Mouse (Mus musculus): Measurements from ENCODE around the gene Mdh2. TPM values are rescaled to one million over a fixed set of nuclear protein-coding genes. Genes with fewer than 3 reads are reported as not detected.

The Mdh2 gene
- polyA plus RNA-seq, 1 experiment from 2014 or later: 625 TPM

DNA sequence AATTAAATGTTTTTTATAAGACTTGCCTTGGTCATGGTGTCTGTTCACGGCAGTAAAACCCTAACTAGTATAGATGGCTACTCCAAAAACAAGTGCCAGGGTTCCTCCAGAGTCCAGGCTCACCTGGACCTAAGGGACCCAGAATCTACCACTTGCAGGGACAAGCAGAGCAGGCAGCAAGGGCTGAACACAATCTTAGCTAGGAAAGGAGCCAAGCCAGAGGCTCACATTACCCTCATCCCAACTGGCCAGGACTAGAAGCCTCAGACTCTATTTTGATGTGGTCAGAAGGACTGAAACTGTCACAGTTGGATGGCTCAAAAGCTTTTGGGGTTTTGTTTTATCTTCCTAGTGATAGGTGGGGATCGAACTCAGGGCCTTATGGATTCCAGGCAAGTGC lies 26.7 kb upstream of the Mdh2 start:
- no peaks in the 10 kb centered on the region for H3K36me3 ChIP-seq (ENCODE audit: control insufficient read depth, insufficient read depth, low read length)
- no peaks in the 10 kb centered on the region for H3K27me3 ChIP-seq (replicated peaks; ENCODE audit: control insufficient read depth, insufficient read depth, low read length)
- DNase-seq (ENCODE audit: low spot score) (no peak), ATAC-seq (replicated peaks; ENCODE audit: low FRiP score) (no peak)
- no peak overlapping the region for H3K9ac ChIP-seq (ENCODE audit: low read depth, low read length)
- no peak overlapping the region for H3K27ac ChIP-seq (ENCODE audit: low read depth, low read length)
- no peak overlapping the region for H3K4me3 ChIP-seq (ENCODE audit: low read depth, low read length)
- H3K9me3 ChIP-seq (ENCODE audit: control insufficient read depth, low read length): peaks cover 8% of the 10 kb centered on the region; the same call in 1 of the 2 replicates
- no peak overlapping the region for H3K4me2 ChIP-seq
- 63% methylated on average over 2 of the region's 2 CpGs for WGBS
- no peaks in the 10 kb centered on the region for H3K4me1 ChIP-seq (replicated peaks; ENCODE audit: control insufficient read depth, insufficient read depth, low read length)

DNA sequence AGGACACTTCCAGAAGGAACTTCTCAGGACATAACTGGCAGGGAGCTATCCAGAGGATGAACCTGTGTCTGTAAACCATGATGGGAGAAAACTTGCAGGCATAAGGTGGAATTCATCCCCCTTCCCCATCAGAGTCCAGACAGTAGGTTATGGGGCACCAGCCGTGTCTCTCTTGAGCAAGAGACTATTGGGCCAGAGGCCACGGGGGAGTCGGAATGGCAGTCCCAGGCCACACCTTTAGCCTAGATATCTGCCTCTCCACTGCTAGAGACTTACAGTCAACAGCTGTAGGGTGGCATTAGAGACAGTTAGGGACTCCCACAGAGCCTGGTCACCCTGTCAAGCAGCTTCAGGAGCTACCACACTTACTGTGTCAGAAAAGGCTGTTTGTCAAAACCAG lies 16.4 kb upstream of the Mdh2 start:
- WGBS: 71% methylated on average over 3 of the region's 3 CpGs
- no peak for ATAC-seq (replicated peaks; ENCODE audit: low FRiP score)

DNA sequence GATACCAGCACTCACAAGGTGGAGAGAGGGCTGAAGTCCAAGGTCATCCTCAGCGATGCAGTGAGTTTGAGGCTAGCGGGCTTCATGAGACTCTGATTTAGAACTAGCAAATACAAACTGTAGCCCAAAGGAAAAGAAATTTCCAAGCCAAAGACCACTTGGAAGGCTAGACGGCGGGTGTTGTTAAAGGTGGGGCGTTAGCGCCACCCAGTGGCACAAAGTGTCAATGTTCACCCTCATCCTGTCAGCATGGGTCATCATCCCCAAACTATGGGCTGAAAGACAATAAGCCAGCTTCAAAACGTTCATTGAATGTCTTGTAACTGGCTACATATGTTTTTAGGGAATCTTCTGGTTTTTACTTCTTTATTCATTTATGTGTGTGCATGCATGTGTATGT lies 14.8 kb upstream of the Mdh2 start:
- Histone ChIP-seq H3K27me3 (replicated peaks; ENCODE audit: control insufficient read depth, insufficient read depth, low read length) (no peaks in the 10 kb centered on the region; the same call in 1 of the 2 replicates), H3K9me3 (ENCODE audit: control insufficient read depth, low read length) (no peaks in the 10 kb centered on the region), H3K4me1 (replicated peaks; ENCODE audit: control insufficient read depth, insufficient read depth, low read length) (no peaks in the 10 kb centered on the region), H3K9ac (ENCODE audit: low read depth, low read length) (no peak overlapping the region), H3K4me2 (no peak overlapping the region), H3K27ac (ENCODE audit: low read depth, low read length) (no peak overlapping the region), H3K36me3 (ENCODE audit: control insufficient read depth, insufficient read depth, low read length) (no peaks in the 10 kb centered on the region), H3K4me3 (ENCODE audit: low read depth, low read length) (no peak overlapping the region)
- no peak for ATAC-seq (replicated peaks; ENCODE audit: low FRiP score)
- peak; percentile 58 for DNase-seq (ENCODE audit: low spot score)
- 6% methylated on average over 7 of the region's 7 CpGs for WGBS

More for the DNA sequence above, 16.4 kb upstream of the Mdh2 start:
- H3K4me2 ChIP-seq: no peak overlapping the region
- no peak overlapping the region for H3K4me3 ChIP-seq (ENCODE audit: low read depth, low read length)
- H3K9me3 ChIP-seq (ENCODE audit: control insufficient read depth, low read length): no peaks in the 10 kb centered on the region
- no peak for DNase-seq (ENCODE audit: low spot score)
- H3K36me3 ChIP-seq (ENCODE audit: control insufficient read depth, insufficient read depth, low read length): no peaks in the 10 kb centered on the region
- H3K4me1 ChIP-seq (replicated peaks; ENCODE audit: control insufficient read depth, insufficient read depth, low read length): no peaks in the 10 kb centered on the region
- H3K27ac ChIP-seq (ENCODE audit: low read depth, low read length): no peak overlapping the region
- no peak overlapping the region for H3K9ac ChIP-seq (ENCODE audit: low read depth, low read length)
- H3K27me3 ChIP-seq (replicated peaks; ENCODE audit: control insufficient read depth, insufficient read depth, low read length): no peaks in the 10 kb centered on the region; the same call in 1 of the 2 replicates

DNA sequence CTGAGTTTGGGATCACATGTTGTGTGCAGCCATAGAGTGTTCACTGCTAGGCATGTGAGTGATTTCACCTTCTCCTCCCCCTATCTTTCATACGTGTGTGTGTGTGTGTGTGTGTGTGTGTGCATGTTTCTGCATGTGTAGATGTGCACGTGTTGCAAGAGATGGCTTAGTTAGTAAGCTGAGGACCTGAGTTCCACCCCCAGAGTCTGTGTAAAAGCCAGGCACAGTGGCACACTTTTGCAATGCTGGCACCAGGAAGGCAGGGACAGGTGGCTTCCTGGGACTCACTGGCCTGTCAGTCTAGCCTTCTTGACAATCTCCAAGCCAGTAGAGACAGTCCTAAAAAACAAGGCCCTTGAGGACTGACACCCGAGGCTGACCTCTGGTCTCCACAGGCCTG lies 13.3 kb upstream of the Mdh2 start:
- no peak for DNase-seq (ENCODE audit: low spot score)
- Histone ChIP-seq H3K27me3 (replicated peaks; ENCODE audit: control insufficient read depth, insufficient read depth, low read length) (no peaks in the 10 kb centered on the region; the same call in 1 of the 2 replicates), H3K9me3 (ENCODE audit: control insufficient read depth, low read length) (no peaks in the 10 kb centered on the region), H3K36me3 (ENCODE audit: control insufficient read depth, insufficient read depth, low read length) (no peaks in the 10 kb centered on the region), H3K27ac (ENCODE audit: low read depth, low read length) (no peak overlapping the region), H3K4me1 (replicated peaks; ENCODE audit: control insufficient read depth, insufficient read depth, low read length) (no peaks in the 10 kb centered on the region), H3K4me2 (no peak overlapping the region), H3K4me3 (ENCODE audit: low read depth, low read length) (no peak overlapping the region), H3K9ac (ENCODE audit: low read depth, low read length) (no peak overlapping the region)
- ATAC-seq (replicated peaks; ENCODE audit: low FRiP score): no peak
- 69% methylated on average over 3 of the region's 3 CpGs for WGBS

DNA sequence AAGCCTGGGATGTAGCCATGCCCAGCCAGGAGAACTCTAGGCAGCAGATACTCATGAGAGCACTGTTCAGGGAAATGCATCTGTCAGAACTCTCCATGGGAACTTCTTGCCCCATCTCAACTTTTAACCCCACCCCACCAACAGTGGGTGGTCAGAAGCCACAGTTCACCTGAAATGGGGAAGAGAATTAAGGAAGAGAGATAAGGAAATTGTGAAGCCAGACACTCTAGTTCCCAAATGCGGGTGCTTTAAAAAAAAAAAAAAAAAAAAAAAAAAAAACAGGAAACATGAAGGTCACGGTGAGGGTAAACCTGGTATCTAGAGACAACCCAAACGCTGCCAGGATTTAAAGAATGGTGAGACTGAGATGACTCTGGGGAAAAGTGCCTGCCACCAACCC lies 5.8 kb upstream of the Mdh2 start:
- Histone ChIP-seq H3K4me3 (ENCODE audit: low read depth, low read length) (no peak overlapping the region), H3K9ac (ENCODE audit: low read depth, low read length) (no peak overlapping the region), H3K36me3 (ENCODE audit: control insufficient read depth, insufficient read depth, low read length) (no peaks in the 10 kb centered on the region), H3K27ac (ENCODE audit: low read depth, low read length) (no peak overlapping the region), H3K4me1 (replicated peaks; ENCODE audit: control insufficient read depth, insufficient read depth, low read length) (0 out of 2 replicates have a peak, but pooled peaks cover 1% of the 10 kb centered on the region), H3K9me3 (ENCODE audit: control insufficient read depth, low read length) (no peaks in the 10 kb centered on the region), H3K27me3 (replicated peaks; ENCODE audit: control insufficient read depth, insufficient read depth, low read length) (no peaks in the 10 kb centered on the region), H3K4me2 (no peak overlapping the region)
- DNase-seq (ENCODE audit: low spot score): no peak
- WGBS: 23% methylated on average over 3 of the region's 3 CpGs
- ATAC-seq (replicated peaks; ENCODE audit: low FRiP score): no peak

DNA sequence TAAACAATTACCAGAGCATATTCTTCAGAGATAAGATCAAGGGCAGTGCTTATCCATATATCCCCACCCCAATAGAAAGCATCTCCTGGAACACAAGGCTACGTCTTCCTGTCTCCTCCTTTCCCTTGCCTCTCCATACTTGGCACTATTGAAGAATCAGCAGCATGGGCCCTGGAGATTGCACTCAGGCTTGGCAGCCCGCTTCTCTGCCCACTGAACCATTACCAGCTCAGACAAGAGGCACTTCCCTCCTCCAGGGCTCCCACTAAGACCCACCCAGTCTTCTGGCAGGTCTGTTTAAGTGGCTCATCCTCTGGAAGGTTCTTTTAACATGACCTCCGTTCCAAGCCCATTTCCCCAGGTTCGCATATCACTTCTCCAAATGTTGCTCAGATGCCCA lies 1.7 kb upstream of the Mdh2 start:
- Histone ChIP-seq H3K9ac (ENCODE audit: low read depth, low read length) (no peak overlapping the region), H3K27ac (ENCODE audit: low read depth, low read length) (no peak overlapping the region)
- 81% methylated on average over 4 of the region's 4 CpGs for WGBS

DNA sequence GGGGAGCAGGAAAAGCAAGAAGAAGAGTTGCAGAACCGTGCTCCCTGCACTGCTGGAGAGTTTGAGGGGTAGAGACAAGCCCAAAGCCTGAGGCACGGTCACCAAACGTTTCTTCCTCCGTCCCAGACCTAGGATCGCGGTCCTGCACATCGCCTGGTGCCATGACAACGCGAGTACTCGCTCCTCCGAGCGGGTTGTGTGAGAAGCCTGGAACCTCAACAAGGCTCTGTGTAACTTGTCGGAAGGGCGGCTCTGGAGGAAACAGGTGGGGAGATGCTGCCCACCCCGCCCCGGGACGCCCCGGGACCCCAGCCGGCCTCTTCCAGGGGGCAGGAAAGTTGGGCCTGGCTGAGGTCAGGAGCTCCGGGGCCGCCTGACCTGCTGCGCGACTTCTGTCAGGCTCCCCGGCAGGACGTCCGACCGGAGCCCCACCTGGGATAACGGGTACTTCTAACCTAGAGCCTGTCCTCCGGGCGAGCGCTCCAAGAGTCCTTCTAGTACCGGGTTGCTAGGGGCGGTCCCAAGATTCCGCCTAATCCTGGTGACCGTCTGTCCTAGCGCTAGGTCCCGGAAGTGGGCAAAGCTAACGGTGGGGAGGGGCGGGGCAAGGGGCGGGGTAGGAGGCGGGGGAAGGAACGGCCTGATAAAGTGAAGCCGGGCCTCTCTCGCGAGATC lies 347 bp upstream of the Mdh2 start, which contains the start of gene Styxl1:
TSS of gene Styxl1 (minus strand) at position 590 of the 675 bp plus-strand sequence.
- peak within 1 kb of the TSS; percentile 87 for H3K4me3 ChIP-seq (ENCODE audit: low read depth, low read length)
- H3K27ac ChIP-seq (ENCODE audit: low read depth, low read length): peak within 1 kb of the TSS; percentile 82
- peak within 1 kb of the TSS; percentile 87 for H3K4me2 ChIP-seq
- peaks cover 18% of the 10 kb centered on the region for H3K4me1 ChIP-seq (replicated peaks; ENCODE audit: control insufficient read depth, insufficient read depth, low read length)
- no peaks in the 10 kb centered on the region for H3K27me3 ChIP-seq (replicated peaks; ENCODE audit: control insufficient read depth, insufficient read depth, low read length)
- no peaks in the 10 kb centered on the region for H3K9me3 ChIP-seq (ENCODE audit: control insufficient read depth, low read length)
- H3K9ac ChIP-seq (ENCODE audit: low read depth, low read length): peak within 1 kb of the TSS; percentile 95
- peaks cover 11% of the 10 kb centered on the region for H3K36me3 ChIP-seq (ENCODE audit: control insufficient read depth, insufficient read depth, low read length)
- DNase-seq (ENCODE audit: low spot score) (no peak), ATAC-seq (replicated peaks; ENCODE audit: low FRiP score) (peak; percentile 15)
- WGBS: under 1% methylated on average over 43 of the region's 45 CpGs

More for the DNA sequence above, 1.7 kb upstream of the Mdh2 start:
- ATAC-seq (replicated peaks; ENCODE audit: low FRiP score) (no peak), DNase-seq (ENCODE audit: low spot score) (no peak)
- Histone ChIP-seq H3K36me3 (ENCODE audit: control insufficient read depth, insufficient read depth, low read length) (peaks cover under 1% of the 10 kb centered on the region; the same call in 1 of the 2 replicates), H3K4me1 (replicated peaks; ENCODE audit: control insufficient read depth, insufficient read depth, low read length) (peaks cover 18% of the 10 kb centered on the region), H3K4me2 (no peak overlapping the region), H3K27me3 (replicated peaks; ENCODE audit: control insufficient read depth, insufficient read depth, low read length) (no peaks in the 10 kb centered on the region), H3K9me3 (ENCODE audit: control insufficient read depth, low read length) (no peaks in the 10 kb centered on the region), H3K4me3 (ENCODE audit: low read depth, low read length) (no peak overlapping the region)

DNA sequence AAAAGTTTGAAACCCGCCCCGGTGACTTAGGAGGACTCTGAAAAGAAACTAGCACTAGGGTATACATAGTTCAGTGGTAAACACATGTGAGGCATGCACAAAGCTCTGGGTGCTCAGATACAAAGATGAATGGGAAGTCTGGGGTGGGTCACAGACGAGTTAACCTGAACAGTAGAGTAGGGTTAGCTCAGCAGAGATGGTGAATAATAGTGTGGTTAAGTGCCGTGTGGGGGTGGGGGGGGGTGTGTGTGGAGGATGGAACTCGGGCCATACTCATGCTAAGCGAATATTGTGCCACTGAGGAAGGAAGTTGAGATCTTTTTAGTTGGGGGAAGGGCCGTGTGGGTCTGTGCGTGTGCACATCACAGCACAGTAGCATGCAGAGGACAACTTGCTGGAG lies 2.1 kb downstream of the Mdh2 start:
- DNase-seq (ENCODE audit: low spot score): no peak
- WGBS: 63% methylated on average over 8 of the region's 8 CpGs
- Histone ChIP-seq H3K27me3 (replicated peaks; ENCODE audit: control insufficient read depth, insufficient read depth, low read length) (no peaks in the 10 kb centered on the region), H3K36me3 (ENCODE audit: control insufficient read depth, insufficient read depth, low read length) (peaks cover 28% of the 10 kb centered on the region), H3K9me3 (ENCODE audit: control insufficient read depth, low read length) (no peaks in the 10 kb centered on the region), H3K4me2 (peak overlapping the region; percentile 79), H3K9ac (ENCODE audit: low read depth, low read length) (peak overlapping the region; percentile 95; the same call in 1 of the 2 replicates), H3K27ac (ENCODE audit: low read depth, low read length) (no peak overlapping the region), H3K4me1 (replicated peaks; ENCODE audit: control insufficient read depth, insufficient read depth, low read length) (peaks cover 18% of the 10 kb centered on the region), H3K4me3 (ENCODE audit: low read depth, low read length) (peak overlapping the region; percentile 87)
- no peak for ATAC-seq (replicated peaks; ENCODE audit: low FRiP score)

DNA sequence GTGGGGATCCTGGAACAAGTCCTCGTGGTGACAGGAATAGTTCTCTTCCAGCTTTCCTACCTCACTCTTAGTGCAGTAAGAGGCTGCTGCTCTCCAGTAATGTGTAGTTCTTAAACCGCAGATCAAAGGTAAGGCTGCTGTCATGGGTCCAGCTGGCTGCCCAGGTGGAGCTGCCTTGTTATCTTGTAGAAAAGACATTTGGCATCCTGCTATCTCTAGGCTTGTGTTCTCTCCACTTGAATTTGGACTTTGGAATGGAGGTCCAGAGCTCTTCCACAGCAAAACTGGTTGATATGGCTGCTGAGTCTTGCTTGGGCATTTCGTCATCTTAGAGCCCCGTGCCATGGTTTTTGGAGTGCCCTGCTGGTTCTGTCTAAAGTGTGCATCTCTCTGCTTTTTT lies 4.6 kb downstream of the Mdh2 start:
- peaks cover 14% of the 10 kb centered on the region for H3K4me1 ChIP-seq (replicated peaks; ENCODE audit: control insufficient read depth, insufficient read depth, low read length)
- H3K4me2 ChIP-seq: no peak overlapping the region
- WGBS: 86% methylated on average over 4 of the region's 4 CpGs
- no peak overlapping the region for H3K9ac ChIP-seq (ENCODE audit: low read depth, low read length)
- no peak for ATAC-seq (replicated peaks; ENCODE audit: low FRiP score)
- no peak for DNase-seq (ENCODE audit: low spot score)
- no peaks in the 10 kb centered on the region for H3K27me3 ChIP-seq (replicated peaks; ENCODE audit: control insufficient read depth, insufficient read depth, low read length)
- peaks cover 51% of the 10 kb centered on the region for H3K36me3 ChIP-seq (ENCODE audit: control insufficient read depth, insufficient read depth, low read length)
- H3K9me3 ChIP-seq (ENCODE audit: control insufficient read depth, low read length): no peaks in the 10 kb centered on the region
- H3K27ac ChIP-seq (ENCODE audit: low read depth, low read length): no peak overlapping the region
- no peak overlapping the region for H3K4me3 ChIP-seq (ENCODE audit: low read depth, low read length)

Measured in liver, embryonic 11.5 days (tissue).